Mouse (Mus musculus) left cerebral cortex, adult 9 months (tissue): ENCODE results near the gene Slco1a1.
"Not testable (repeated sequence)": the region's sequence is repeated elsewhere in the genome, so short reads cannot be mapped to it uniquely, and the experiment has no call there.

Experiments
- DNase-seq, 2 experiments: peaks; one replicate each; pipeline ENCODE4 v3.0.0; 2022; ENCODE audit warnings: low spot score in 2 of 2

Slco1a1 gene

GRCm38 (mm10) chr6:141946862-141947261 lies at the start of gene Slco1a1:
Gene Slco1a1 (minus strand): TSS chr6:141946962.
- no peak for DNase-seq

GRCm38 (mm10) chr6:141986772-141987171 lies 40.0 kb upstream of the Slco1a1 start:
- DNase-seq = no peak

GRCm38 (mm10) chr6:141984644-141985043 lies 37.9 kb upstream of the Slco1a1 start:
- DNase-seq = no peak

GRCm38 (mm10) chr6:141962420-141962819 lies 15.7 kb upstream of the Slco1a1 start:
- no peak for DNase-seq

GRCm38 (mm10) chr6:141961861-141962260 lies 15.1 kb upstream of the Slco1a1 start:
- no peak for DNase-seq

GRCm38 (mm10) chr6:141960482-141960881 lies 13.7 kb upstream of the Slco1a1 start:
- DNase-seq = no peak

GRCm38 (mm10) chr6:141940451-141940850 lies 6.3 kb downstream of the Slco1a1 start:
- DNase-seq = no peak

- DNase-seq = no peak
These were observed 48.6 kb downstream of the Slco1a1 start for GRCm38 (mm10) chr6:141898197-141898596.

GRCm38 (mm10) chr6:141889723-141890122 lies 57.0 kb downstream of the Slco1a1 start:
- DNase-seq = no peak

- no peak for DNase-seq
These were observed 58.5 kb downstream of the Slco1a1 start for GRCm38 (mm10) chr6:141888248-141888647.

GRCm38 (mm10) chr6:141882581-141882980 lies 64.2 kb downstream of the Slco1a1 start:
- DNase-seq = no peak

GRCm38 (mm10) chr6:141875742-141876141 lies 71.0 kb downstream of the Slco1a1 start:
- not testable (repeated sequence) for DNase-seq

- no peak for DNase-seq
These were observed 75.1 kb downstream of the Slco1a1 start for GRCm38 (mm10) chr6:141871711-141872110.

- no peak for DNase-seq
These were observed 78.0 kb downstream of the Slco1a1 start for GRCm38 (mm10) chr6:141868735-141869134.

GRCm38 (mm10) chr6:141866026-141866425 lies 80.7 kb downstream of the Slco1a1 start:
- no peak for DNase-seq

GRCm38 (mm10) chr6:141857735-141858531 lies 88.8 kb downstream of the Slco1a1 start:
- DNase-seq = no peak
